Mouse (Mus musculus) cerebellum, adult 2 months (tissue): Measurements from ENCODE around the gene Zfp59.
A peak's percentile ranks its signal among the peaks of the same experiment; 100 is the strongest.

Experiments used
- CTCF ChIP-seq: fragments of 200-500 bp; IDR thresholded peaks from 2 replicates; pipeline ENCODE4 v1.5.1; 2011; ENCODE audit warnings: low read depth, mild to moderate bottlenecking, control low read depth, low read length, moderate library complexity, borderline replicate concordance; ENCODE audit not compliant: insufficient read depth
- POLR2A ChIP-seq: fragments of 200-500 bp; IDR thresholded peaks from 2 replicates; pipeline ENCODE4 v1.6.1; 2011; ENCODE audit warnings: low read length, control low read depth, borderline replicate concordance; ENCODE audit not compliant: insufficient read depth

GRCm38 (mm10) chr7:27838323-27839249, at the start of gene Zfp59:
- TF ChIP-seq CTCF (no peak), POLR2A (peak; percentile 38; the same call in 1 of the 2 replicates)
